ENCODE assay signal across 16 mouse cellular contexts in the genomic region with DNA sequence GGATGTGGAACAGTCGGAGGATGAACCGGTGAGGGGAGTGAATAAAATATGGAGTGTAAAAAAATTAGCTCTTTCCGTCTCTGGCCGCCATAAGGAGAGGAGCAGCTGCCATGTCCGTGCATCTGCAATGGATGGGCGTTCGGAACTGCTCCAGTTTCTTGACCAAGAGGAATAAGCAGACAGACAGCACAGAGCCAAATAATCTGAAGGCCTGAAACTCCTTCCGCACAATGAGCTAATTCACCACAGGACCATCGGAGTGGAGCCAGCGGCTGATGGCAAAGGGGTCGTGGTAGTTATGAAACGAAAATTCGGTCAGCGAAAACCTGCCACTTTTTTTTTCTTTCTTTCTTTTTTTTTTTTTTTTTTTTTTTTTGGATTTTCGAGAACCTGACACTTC.
"Had no signal": no experiment of that assay in that cellular context is flagged by ENCODE, and none has a peak within 500 bp of the region (broad histone marks: within the 10 kb centered on the region; RNA-seq: fewer than 3 reads in every experiment).

No protein-coding gene starts in this region.

- DNase-seq: heart, postnatal 10 days; heart, postnatal 14 days; heart, postnatal 36 days; heart, postnatal 4 days; kidney, adult 11 months; kidney, adult 18-20 months; kidney, adult 2 months; kidney, adult 8-10 months; kidney, adult 9 months; kidney, postnatal 10 days; kidney, postnatal 14 days; kidney, postnatal 25 days; kidney, postnatal 36 days; kidney, postnatal 4 days; layer of hippocampus, adult 9-11 months; layer of hippocampus, postnatal 36 days had no signal
